Mouse (Mus musculus): ENCODE measurements around the gene Ano10. TPM values are rescaled to one million over a fixed set of nuclear protein-coding genes. Genes with fewer than 3 reads are reported as not detected.
"Not testable (repeated sequence)": the region's sequence is repeated elsewhere in the genome, so short reads cannot be mapped to it uniquely, and the experiment has no call there.

Gene Ano10
- polyA plus RNA-seq, 1 experiment from 2014 or later: 39.7 TPM

GRCm38 (mm10) chr9:122172612-122173186 is 121.5 kb downstream of the Ano10 start:
- whole genome bisulfite sequencing: 84% methylated on average over 11 of the region's 11 CpGs
- Histone ChIP-seq H3K4me3 (ENCODE audit: low read length) (no peak overlapping the region), H3K27ac (ENCODE audit: low read length) (no peak overlapping the region)

GRCm38 (mm10) chr9:122169901-122170300 is 124.3 kb downstream of the Ano10 start:
- no peaks in the 10 kb centered on the region for H3K4me1 ChIP-seq (ENCODE audit: control insufficient read depth, insufficient read depth, low read length)
- no peak overlapping the region for H3K27ac ChIP-seq (ENCODE audit: low read length)
- no peak for ATAC-seq
- H3K9me3 ChIP-seq (ENCODE audit: control insufficient read depth, low read length): no peaks in the 10 kb centered on the region
- H3K36me3 ChIP-seq (ENCODE audit: control insufficient read depth, insufficient read depth, low read length): peaks cover 12% of the 10 kb centered on the region
- no peak overlapping the region for H3K9ac ChIP-seq (ENCODE audit: low read depth, low read length)
- WGBS: 87% methylated on average over 6 of the region's 6 CpGs
- no peak overlapping the region for H3K4me3 ChIP-seq (ENCODE audit: low read length)
- no peak overlapping the region for H3K4me2 ChIP-seq (ENCODE audit: low read depth, low read length)
- no peaks in the 10 kb centered on the region for H3K27me3 ChIP-seq (replicated peaks; ENCODE audit: control insufficient read depth, insufficient read depth, low read length)

More at GRCm38 (mm10) chr9:122172612-122173186, 121.5 kb downstream of the Ano10 start:
- Histone ChIP-seq H3K9ac (ENCODE audit: low read depth, low read length) (no peak overlapping the region), H3K4me1 (ENCODE audit: control insufficient read depth, insufficient read depth, low read length) (no peaks in the 10 kb centered on the region), H3K4me2 (ENCODE audit: low read depth, low read length) (no peak overlapping the region), H3K36me3 (ENCODE audit: control insufficient read depth, insufficient read depth, low read length) (peaks cover 6% of the 10 kb centered on the region), H3K9me3 (ENCODE audit: control insufficient read depth, low read length) (no peaks in the 10 kb centered on the region), H3K27me3 (replicated peaks; ENCODE audit: control insufficient read depth, insufficient read depth, low read length) (no peaks in the 10 kb centered on the region)
- no peak for ATAC-seq

- H3K9ac ChIP-seq (ENCODE audit: low read depth, low read length); H3K9me3 ChIP-seq (ENCODE audit: control insufficient read depth, low read length); H3K4me1 ChIP-seq (ENCODE audit: control insufficient read depth, insufficient read depth, low read length); H3K27ac ChIP-seq (ENCODE audit: low read length); H3K27me3 ChIP-seq (replicated peaks; ENCODE audit: control insufficient read depth, insufficient read depth, low read length); H3K4me2 ChIP-seq (ENCODE audit: low read depth, low read length); H3K4me3 ChIP-seq (ENCODE audit: low read length): not testable (repeated sequence)
- peak; percentile 55 for ATAC-seq
- H3K36me3 ChIP-seq (ENCODE audit: control insufficient read depth, insufficient read depth, low read length): peaks cover 12% of the 10 kb centered on the region
- WGBS: 60% methylated on average over 5 of the region's 5 CpGs
Observed at GRCm38 (mm10) chr9:122167719-122168118, 126.5 kb downstream of the Ano10 start.

- H3K9me3 ChIP-seq (ENCODE audit: control insufficient read depth, low read length): no peaks in the 10 kb centered on the region
- no peak overlapping the region for H3K4me3 ChIP-seq (ENCODE audit: low read length)
- 0 out of 2 replicates have a peak, but pooled peaks cover 6% of the 10 kb centered on the region for H3K4me1 ChIP-seq (ENCODE audit: control insufficient read depth, insufficient read depth, low read length)
- no peak overlapping the region for H3K9ac ChIP-seq (ENCODE audit: low read depth, low read length)
- no peak overlapping the region for H3K27ac ChIP-seq (ENCODE audit: low read length)
- peaks cover 7% of the 10 kb centered on the region; the same call in 1 of the 2 replicates for H3K36me3 ChIP-seq (ENCODE audit: control insufficient read depth, insufficient read depth, low read length)
- WGBS: 91% methylated on average over 4 of the region's 4 CpGs
- no peaks in the 10 kb centered on the region for H3K27me3 ChIP-seq (replicated peaks; ENCODE audit: control insufficient read depth, insufficient read depth, low read length)
- no peak overlapping the region for H3K4me2 ChIP-seq (ENCODE audit: low read depth, low read length)
- no peak for ATAC-seq
Observed at GRCm38 (mm10) chr9:122164535-122164934, 129.7 kb downstream of the Ano10 start.

GRCm38 (mm10) chr9:122157079-122157441 is 137.2 kb downstream of the Ano10 start:
- no peak overlapping the region for H3K4me3 ChIP-seq (ENCODE audit: low read length)
- no peak overlapping the region for H3K4me2 ChIP-seq (ENCODE audit: low read depth, low read length)
- peak; percentile 45 for ATAC-seq
- no peaks in the 10 kb centered on the region for H3K9me3 ChIP-seq (ENCODE audit: control insufficient read depth, low read length)
- H3K9ac ChIP-seq (ENCODE audit: low read depth, low read length): no peak overlapping the region
- peaks cover 3% of the 10 kb centered on the region for H3K36me3 ChIP-seq (ENCODE audit: control insufficient read depth, insufficient read depth, low read length)
- WGBS: 90% methylated on average over 14 of the region's 14 CpGs
- H3K27ac ChIP-seq (ENCODE audit: low read length): peak overlapping the region; percentile 8
- H3K27me3 ChIP-seq (replicated peaks; ENCODE audit: control insufficient read depth, insufficient read depth, low read length): no peaks in the 10 kb centered on the region
- H3K4me1 ChIP-seq (ENCODE audit: control insufficient read depth, insufficient read depth, low read length): peaks cover 10% of the 10 kb centered on the region

GRCm38 (mm10) chr9:122156389-122157078 is 137.7 kb downstream of the Ano10 start:
- 0 out of 2 replicates have a peak overlapping the region, but pooled peaks have one; percentile 8 for H3K27ac ChIP-seq (ENCODE audit: low read length)
- H3K9me3 ChIP-seq (ENCODE audit: control insufficient read depth, low read length): no peaks in the 10 kb centered on the region
- peaks cover 3% of the 10 kb centered on the region for H3K36me3 ChIP-seq (ENCODE audit: control insufficient read depth, insufficient read depth, low read length)
- peaks cover 10% of the 10 kb centered on the region for H3K4me1 ChIP-seq (ENCODE audit: control insufficient read depth, insufficient read depth, low read length)
- no peak overlapping the region for H3K4me3 ChIP-seq (ENCODE audit: low read length)
- H3K9ac ChIP-seq (ENCODE audit: low read depth, low read length): no peak overlapping the region
- ATAC-seq: peak; percentile 85
- H3K4me2 ChIP-seq (ENCODE audit: low read depth, low read length): no peak overlapping the region
- WGBS: 71% methylated on average over 5 of the region's 5 CpGs
- H3K27me3 ChIP-seq (replicated peaks; ENCODE audit: control insufficient read depth, insufficient read depth, low read length): no peaks in the 10 kb centered on the region

GRCm38 (mm10) chr9:122155193-122155592 is 139.0 kb downstream of the Ano10 start:
- H3K36me3 ChIP-seq (ENCODE audit: control insufficient read depth, insufficient read depth, low read length): peaks cover 3% of the 10 kb centered on the region
- H3K4me3 ChIP-seq (ENCODE audit: low read length): no peak overlapping the region
- H3K27me3 ChIP-seq (replicated peaks; ENCODE audit: control insufficient read depth, insufficient read depth, low read length): no peaks in the 10 kb centered on the region
- H3K27ac ChIP-seq (ENCODE audit: low read length): no peak overlapping the region
- peaks cover 4% of the 10 kb centered on the region for H3K4me1 ChIP-seq (ENCODE audit: control insufficient read depth, insufficient read depth, low read length)
- H3K4me2 ChIP-seq (ENCODE audit: low read depth, low read length): no peak overlapping the region
- WGBS: 92% methylated on average over 1 of the region's 1 CpGs
- no peak overlapping the region for H3K9ac ChIP-seq (ENCODE audit: low read depth, low read length)
- no peaks in the 10 kb centered on the region for H3K9me3 ChIP-seq (ENCODE audit: control insufficient read depth, low read length)
- ATAC-seq: no peak

GRCm38 (mm10) chr9:122153436-122153835 is 140.8 kb downstream of the Ano10 start:
- peaks cover 3% of the 10 kb centered on the region for H3K36me3 ChIP-seq (ENCODE audit: control insufficient read depth, insufficient read depth, low read length)
- no peak overlapping the region for H3K27ac ChIP-seq (ENCODE audit: low read length)
- no peaks in the 10 kb centered on the region for H3K27me3 ChIP-seq (replicated peaks; ENCODE audit: control insufficient read depth, insufficient read depth, low read length)
- no peak overlapping the region for H3K9ac ChIP-seq (ENCODE audit: low read depth, low read length)
- no peaks in the 10 kb centered on the region for H3K9me3 ChIP-seq (ENCODE audit: control insufficient read depth, low read length)
- H3K4me2 ChIP-seq (ENCODE audit: low read depth, low read length): no peak overlapping the region
- no peak for ATAC-seq
- H3K4me3 ChIP-seq (ENCODE audit: low read length): no peak overlapping the region
- 79% methylated on average over 3 of the region's 3 CpGs for WGBS
- peaks cover 9% of the 10 kb centered on the region for H3K4me1 ChIP-seq (ENCODE audit: control insufficient read depth, insufficient read depth, low read length)

GRCm38 (mm10) chr9:122152501-122152900 is 141.7 kb downstream of the Ano10 start:
- 62% methylated on average over 1 of the region's 1 CpGs for WGBS
- no peak overlapping the region for H3K4me3 ChIP-seq (ENCODE audit: low read length)
- no peak overlapping the region for H3K27ac ChIP-seq (ENCODE audit: low read length)

More at GRCm38 (mm10) chr9:122152501-122152900, 141.7 kb downstream of the Ano10 start:
- no peak for ATAC-seq
- Histone ChIP-seq H3K27me3 (replicated peaks; ENCODE audit: control insufficient read depth, insufficient read depth, low read length) (no peaks in the 10 kb centered on the region), H3K4me1 (ENCODE audit: control insufficient read depth, insufficient read depth, low read length) (peaks cover 12% of the 10 kb centered on the region), H3K9me3 (ENCODE audit: control insufficient read depth, low read length) (no peaks in the 10 kb centered on the region), H3K9ac (ENCODE audit: low read depth, low read length) (no peak overlapping the region), H3K4me2 (ENCODE audit: low read depth, low read length) (no peak overlapping the region), H3K36me3 (ENCODE audit: control insufficient read depth, insufficient read depth, low read length) (peaks cover 2% of the 10 kb centered on the region)

Data from intestine, embryonic 16.5 days (tissue).